Mouse (Mus musculus) brain, embryonic 18.5 days (tissue): ENCODE results near the gene Pfdn6.
"Not testable (repeated sequence)": the region's sequence is repeated elsewhere in the genome, so short reads cannot be mapped to it uniquely, and the experiment has no call there.

Experiments
- DNase-seq: peaks from one replicate; pipeline ENCODE4 v3.0.0-alpha.2; 2012; ENCODE audit warnings: low read depth, low spot score

The Pfdn6 gene

DNA sequence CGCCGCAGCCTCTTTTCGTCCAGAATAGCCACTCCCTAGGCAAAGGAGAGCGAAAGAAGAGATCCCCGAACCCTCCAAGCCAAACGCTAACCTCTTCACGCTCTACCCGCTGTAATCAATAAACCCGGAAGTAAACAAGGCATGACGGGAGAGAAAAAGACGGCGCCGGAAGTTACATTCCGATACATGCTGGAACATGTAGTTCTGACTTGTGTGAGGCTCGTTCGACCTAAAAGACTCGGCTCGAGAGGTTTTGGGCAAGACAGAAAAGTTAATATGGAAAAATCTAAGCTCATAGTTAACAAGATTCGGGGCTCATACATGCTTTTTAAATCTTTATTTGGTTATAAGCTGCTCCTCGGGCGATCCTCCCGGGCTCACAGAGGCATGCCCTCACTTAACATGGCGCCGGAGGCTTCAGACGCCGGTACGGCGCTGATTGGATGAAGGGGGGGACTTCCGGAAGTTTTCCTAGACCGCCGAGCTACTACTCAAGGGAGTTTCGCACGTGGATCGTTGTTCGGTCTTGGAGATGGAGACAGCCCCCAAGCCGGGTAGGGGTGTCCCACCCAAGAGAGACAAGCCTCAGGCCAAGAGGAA, at the start of gene Pfdn6, which contains the start of gene Wdr46:
TSS of gene Pfdn6 (minus strand) at position 138 of the 600 bp plus-strand sequence.
TSS of gene Wdr46 (plus strand) at position 455 of the 600 bp plus-strand sequence.
- DNase-seq, result peak; percentile 90

DNA sequence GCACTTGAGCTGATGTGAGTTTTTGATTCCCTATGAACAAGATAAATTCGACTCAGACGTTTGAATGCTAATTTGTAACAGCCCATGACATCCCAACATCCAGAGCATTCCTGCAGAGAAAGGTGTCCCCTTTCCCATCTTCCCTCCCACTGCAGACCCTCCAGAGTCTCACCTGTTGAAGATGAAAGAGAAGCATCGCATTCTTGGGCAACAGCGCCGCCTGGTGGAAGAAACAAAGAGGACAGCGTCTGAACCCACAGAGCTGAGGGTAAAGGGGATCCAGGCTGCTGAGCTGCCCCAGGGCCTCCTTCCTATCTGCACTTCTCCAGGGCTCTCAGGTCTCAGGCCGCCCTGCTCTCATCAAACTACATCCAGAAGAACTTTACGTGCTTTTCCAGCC, 42.0 kb upstream of the Pfdn6 start:
- not testable (repeated sequence) for DNase-seq

DNA sequence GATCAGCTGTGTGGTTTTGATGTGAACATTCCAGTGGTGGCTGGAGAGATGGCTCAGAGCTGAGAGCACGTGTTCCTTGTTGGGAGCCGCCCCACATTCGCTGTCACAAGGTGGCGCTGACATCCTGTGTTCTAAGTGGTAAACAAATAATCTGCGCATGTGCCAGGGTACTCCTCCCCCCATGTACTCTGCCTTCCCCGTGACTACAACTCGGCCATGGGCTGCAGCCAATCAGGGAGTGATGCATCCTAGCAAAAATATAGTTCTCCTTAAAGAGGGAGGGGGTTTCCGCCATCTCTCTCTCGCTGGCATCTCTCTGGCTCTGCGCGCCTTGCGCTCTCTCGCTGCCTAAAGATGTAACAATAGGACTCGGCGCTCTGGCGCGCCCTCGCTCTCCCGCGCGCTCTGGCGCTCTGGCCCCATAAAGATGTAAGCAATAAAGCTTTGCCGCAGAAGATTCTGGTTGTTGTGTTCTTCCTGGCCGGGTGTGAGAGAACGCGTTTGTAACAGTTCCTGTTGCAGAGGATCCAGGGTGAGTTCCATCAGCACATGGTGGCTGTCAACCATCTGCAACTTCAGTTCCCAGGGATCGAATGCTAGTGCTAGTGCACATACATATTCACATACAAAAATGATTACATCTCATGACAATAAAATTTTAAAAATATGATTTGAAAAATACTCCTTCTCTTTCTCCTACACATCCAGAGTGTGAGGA, 41.2 kb upstream of the Pfdn6 start:
- DNase-seq, result peak; percentile 90

DNA sequence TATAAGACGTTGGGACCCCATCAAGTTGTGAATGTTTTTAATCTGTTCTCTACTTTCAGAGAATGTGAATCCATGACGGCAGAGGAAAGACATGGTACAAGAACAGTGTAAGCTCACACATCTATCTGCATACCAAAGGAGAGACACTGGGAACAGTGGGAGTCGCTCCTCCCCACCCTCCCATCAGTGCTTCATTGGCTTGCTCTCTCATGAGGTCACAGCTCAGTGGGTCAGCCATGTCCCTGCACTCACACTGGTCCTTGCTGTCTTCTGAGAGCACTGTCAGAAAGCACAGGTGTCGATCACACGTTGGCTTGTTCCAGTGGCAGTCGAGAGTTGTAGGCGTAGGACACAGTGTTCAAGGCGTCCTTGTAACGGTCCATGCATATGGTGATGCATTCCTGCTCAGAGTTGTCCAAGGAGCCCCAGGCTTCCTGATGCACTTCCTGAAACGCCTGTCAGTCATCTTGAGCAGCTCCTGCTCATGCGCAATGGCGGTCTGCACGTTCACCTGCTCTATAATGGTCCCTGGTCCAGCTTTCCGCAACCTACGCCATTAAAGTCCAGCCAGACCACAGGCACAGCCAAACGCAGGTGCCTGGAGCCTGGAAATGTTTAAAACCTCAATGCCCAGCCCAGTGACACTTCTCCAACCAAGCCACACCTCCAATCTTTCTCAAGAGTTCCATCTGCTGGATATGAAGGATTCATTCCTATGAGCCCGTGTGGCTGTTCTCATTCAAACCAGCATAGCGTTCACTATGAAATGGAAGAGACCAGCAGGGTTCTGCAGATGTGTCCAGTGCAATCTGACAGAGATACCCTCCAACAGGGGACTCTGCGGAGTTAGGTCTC, 40.3 kb upstream of the Pfdn6 start:
- DNase-seq, result no peak

DNA sequence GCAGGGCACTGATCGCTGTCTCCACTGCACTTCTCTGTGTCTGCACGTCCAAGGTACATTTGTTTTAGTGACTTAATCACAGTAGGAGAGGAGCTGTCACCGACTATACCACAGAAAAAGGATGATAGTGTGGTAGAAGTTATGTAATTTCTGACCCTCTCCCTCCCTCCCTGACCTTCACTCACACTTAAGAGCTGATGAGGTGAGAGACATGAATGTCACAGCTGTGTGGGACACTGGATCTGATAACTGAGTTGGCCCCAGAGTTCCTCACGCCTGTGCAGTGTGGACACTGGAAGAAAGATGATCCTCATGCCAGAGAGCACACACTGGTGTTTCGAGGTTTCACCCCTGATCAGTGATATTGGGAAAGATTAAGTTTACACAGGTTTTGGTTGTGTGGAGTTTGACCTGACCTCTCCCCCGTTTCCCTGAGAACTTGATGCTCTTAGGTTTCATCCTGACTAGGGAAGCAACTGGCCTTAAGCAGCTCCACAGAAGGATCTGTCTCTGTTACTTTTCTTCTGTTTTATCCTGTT, 39.4 kb upstream of the Pfdn6 start:
- no peak for DNase-seq

DNA sequence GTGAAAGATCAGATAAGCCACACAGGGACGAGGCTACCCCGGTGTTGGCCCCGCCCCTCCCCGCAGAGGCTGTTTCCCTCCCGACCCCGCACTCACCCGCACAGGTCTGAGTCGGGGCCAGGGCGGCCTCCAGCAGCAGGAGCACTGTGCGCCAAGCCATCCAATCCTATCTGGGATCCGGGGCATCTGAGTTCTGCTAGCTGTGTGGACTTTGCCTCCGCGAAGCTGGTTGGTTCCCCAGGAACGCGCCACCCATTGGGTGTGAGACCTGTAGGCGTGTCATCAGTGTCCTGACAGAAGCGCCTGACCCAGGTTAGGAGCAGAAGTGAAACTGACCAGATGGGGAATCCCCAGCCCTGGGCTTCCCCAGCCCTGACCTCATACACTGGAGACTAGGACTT, 38.5 kb upstream of the Pfdn6 start:
- DNase-seq, result no peak

DNA sequence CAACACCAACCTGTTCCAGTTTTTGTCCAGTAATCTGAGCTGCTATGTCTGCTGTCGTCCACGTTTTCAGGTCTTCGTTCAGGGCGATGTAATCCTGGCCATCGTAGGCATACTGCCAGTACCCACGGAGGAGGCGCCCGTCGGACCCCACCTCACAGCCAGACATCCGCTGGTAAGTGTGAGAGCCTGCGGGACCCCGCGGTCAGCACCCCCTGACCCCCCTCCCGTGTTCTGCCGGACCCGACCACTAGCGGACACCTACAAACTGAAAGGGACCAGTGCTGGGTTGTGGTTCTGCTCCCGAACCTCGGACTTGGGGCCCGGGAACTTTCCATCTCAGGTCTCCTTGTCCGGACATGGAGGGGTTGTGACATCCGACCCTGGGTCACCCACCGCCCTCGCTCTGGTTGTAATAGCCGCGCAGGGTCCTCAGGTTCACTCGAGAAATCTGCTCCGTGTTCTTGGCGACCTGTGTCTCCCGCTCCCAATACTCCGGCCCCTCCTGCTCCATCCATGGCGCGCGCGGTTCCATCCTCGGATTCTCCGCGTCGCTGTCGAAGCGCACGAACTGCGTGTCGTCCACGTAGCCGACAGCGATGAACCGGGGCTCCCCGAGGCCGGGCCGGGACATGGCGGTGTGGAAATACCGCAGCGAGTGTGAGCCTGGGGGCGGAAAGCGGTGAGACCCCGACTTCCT, 37.9 kb upstream of the Pfdn6 start:
- DNase-seq, result no peak

DNA sequence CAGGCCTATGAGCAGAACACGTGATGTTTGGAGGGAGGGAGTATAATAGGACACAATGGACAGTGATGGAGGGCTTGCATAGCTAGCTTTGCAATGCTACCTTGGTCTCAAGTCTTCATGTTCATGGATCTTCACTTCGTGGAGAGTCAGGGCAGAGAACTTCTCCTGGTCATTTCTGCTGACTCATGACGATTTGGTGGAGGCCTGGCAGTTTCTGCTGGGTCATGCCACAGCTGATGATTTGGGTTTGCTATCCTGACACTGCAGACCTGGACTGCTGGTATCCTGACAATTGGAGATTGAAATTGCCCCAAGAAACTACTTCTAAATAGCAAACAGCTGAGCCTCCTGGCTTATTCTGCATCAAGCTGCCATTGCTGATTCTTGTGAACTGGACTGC, 33.4 kb upstream of the Pfdn6 start:
- DNase-seq, result no peak

DNA sequence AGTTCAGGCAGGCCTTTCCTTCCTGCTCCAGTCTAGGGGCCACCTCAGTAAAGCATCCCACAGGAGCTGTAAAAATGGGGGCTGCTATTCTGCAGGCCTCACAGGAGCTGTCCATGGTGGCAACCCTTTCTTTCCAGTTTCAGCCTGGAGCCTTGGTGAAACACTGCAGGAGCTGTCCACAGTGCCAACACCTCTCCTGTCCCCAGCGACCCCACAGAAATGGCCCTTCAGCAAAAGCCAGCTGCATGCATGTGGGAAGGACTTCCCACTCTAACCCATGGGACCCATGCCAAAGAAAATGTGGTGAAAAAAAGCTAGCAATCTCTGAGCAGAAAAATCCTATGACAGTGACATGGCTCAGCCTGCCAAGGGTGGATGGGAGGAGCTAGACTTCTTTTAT, 32.5 kb upstream of the Pfdn6 start:
- no peak for DNase-seq

DNA sequence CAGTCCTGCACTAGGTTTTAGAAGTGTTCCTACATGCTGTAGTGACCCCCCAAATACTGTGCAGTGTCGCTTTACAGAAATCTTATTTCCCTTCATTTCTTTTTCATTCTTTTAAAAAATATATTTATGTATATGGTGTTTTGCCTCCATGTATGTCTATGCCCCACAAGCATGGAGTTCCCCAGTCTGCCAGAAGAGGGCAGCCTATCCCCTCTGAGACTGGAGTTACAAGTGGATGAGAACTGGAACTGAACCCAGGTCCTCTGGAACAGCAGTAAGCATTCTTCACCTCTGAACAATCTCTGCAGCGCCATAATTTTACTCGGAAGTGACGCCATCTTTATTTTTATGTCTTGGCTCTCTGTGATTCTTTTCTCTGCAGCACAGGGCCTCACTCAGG, 29.3 kb upstream of the Pfdn6 start:
- no peak for DNase-seq

DNA sequence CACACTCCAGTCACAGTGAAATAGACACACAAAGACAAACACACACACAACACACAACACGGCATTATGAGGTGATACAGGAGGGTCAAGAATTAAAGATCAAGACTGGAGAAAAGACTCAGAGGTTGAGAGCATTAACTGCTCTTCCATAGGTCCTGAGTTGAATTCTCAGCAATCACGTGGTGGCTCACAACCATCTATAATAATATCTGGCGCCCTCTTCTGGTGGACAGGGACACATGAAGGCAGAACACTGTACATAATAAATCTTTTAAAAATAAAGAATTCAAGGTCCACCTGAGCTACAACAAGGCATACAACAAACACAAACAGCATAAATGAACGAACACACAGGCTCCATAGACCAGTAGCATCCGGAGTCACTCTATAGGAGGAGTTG, 28.8 kb upstream of the Pfdn6 start:
- no peak for DNase-seq

DNA sequence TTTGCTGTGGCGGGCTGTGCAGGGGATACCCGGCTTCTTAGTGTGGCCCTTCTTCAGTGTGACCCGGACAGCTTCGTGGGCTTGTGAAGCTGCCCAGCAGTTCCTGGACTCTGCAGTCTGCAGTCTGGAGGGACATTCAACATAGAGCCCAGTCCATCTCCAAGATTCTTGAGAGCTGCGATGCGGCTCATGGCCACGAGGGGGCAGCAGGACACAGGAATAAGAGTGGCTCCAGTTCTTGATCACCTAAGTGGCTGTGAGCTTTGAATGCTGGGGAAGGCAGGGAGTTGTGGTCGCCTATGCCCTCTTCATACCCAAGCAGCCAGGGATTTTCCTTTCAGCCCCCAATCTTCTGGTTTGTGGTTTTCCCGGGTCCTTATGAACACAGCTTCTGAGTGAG, 28.3 kb upstream of the Pfdn6 start:
- DNase-seq, result peak; percentile 28

DNA sequence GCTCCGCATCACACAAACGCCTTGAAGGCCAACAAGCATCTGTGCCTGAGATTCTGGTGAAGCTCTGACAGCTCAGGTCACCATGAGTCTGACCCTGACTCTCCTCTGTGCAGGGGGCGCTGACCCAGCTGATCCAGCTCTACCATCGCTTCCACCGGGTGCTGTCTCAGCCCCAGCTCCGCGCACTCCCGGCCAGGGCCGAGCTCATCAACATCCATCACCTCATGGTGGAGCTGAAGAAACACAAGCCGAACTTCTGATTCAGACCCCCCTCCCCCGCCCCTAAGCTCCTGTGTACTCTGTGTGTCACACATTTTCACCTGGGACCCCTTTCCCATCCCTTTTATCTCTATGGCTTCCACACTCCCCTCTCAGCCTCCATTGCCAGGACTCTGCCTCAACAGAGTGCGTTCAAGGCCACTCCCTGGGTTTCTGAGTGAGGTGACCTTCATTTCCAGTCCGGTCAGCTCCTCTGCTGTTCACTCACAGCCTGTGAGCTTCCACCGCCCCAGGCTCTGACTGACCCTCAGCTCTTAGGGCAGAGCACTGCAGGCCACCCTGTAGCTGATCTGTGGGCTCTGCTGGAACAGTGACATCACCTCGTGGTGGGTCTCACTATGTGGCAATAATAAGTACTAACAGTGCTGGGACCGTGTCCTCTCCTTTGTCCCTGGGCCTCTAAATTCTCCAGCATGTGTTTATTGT, 25.9 kb upstream of the Pfdn6 start:
- no peak for DNase-seq

DNA sequence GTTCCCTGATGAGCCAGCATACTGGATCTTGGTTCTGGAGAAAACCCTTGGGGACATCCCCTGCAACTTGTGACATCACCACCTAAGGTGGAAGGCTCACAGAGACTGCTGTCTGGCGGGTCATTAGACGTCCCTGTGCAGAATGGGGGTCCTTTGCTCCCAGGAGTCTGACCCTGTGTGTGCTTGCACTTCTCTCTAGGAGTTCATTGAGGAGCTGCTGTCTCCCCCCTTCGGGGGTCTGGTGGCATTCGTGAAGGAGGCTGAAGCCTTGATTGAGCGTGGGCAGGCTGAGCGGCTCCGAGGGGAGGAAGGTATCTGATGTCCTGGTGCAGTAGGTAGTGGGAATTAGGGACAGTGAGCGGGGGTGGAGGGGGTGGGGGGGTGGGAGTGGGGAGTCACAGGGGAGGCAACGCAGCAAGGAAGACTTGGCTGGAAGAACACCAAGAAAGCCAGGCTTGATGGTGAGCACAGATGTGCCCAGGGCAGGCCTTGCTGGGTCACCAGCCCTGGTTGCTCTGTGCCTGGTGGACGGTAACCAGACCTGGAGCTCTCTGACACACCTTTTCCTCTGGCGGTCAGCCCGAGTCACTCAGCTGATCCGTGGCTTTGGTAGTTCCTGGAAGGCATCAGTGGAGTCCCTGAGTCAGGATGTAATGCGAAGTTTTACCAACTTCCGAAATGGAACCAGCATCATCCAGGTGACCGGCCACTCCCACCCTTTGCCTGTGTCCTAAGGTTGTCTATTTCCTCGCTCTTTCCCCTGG, 25.1 kb upstream of the Pfdn6 start:
- no peak for DNase-seq

DNA sequence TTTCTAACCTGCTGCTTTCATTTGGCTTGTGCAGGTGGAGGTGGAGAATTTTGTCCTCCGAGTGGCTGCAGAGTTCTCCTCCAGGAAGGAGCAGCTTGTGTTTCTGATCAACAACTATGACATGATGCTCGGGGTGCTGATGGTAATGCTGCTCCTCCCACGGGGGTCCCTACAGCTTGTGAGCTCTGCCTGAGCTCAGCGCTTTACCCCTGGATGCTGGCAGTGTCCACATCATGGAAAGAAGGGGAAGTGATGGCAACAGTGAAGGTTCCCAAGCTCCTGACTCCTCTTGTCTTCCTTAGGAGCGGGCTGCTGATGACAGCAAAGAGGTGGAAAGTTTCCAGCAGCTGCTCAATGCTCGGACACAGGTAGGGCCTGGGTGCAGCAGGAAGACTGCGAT, 22.7 kb upstream of the Pfdn6 start:
- no peak for DNase-seq

DNA sequence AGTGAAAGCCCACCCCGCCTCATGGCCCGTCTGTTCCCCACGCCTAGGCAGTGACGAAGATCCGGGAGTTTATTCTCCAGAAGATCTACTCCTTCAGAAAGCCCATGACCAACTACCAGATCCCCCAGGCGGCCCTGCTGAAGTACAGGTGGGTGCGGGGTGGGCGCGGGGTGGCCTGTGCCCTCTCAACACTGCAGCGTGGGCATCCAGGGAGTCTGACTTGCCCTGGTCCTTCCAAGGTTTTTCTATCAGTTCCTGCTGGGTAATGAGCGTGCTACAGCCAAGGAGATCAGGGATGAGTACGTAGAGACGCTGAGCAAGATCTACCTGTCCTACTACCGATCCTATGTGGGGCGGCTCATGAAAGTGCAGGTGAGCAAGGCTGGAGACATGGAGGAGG, 19.8 kb upstream of the Pfdn6 start:
- no peak for DNase-seq

DNA sequence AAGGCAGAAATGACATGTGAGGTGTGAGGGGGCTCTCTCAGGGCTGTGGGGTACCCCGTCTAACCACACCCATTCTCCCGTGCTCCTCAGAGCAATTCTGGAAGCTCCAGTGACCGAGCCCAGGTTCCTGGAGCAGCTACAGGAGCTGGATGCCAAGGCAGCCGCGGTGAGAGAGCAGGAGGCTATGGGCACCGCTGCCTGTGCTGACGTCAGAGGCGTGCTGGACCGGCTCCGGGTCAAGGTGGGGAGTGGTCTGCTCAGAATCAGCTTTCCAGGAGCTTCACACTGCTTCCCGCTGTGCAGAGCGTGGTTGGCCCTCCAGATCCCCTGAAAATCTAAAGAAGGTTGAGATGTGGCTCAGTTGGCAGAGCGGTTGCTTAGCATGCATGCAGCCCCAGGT, 19.0 kb upstream of the Pfdn6 start:
- DNase-seq, result no peak

DNA sequence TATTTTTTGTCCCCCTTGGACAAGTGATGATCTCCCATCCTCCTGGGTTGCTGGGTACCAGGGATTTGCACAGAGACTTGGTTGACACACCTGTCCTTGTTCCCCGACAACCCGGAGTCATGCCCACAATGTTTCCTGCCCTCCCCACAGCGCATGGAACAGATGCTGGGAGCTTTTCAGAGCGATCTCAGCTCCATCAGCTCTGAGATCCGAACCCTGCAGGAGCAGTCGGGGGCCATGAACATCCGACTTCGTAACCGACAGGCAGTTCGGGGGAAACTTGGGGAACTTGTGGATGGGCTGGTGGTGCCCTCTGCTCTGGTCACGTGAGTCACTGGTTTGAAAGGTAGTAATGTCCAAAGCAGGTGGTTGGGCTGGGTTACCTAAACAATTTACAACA, 18.3 kb upstream of the Pfdn6 start:
- no peak for DNase-seq

DNA sequence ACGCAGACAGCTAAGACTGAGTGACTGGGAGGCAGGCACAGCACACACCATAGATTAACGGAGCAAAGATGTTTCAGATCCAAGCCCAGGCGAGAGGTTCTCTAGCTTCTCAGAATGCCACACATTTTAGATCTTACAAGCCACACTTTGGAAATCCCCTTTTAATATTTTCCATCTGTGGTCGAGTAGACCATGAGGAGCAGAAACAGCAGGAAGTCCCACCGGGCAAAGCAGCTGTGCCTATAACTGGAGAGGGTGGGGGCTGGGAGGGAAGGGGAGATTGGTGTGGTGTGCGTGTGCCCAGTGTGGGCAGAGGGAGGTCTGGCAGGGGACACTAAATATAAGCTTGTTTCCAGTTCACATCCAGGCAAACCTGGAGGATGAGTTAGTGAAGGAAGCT, 17.4 kb upstream of the Pfdn6 start:
- no peak for DNase-seq

DNA sequence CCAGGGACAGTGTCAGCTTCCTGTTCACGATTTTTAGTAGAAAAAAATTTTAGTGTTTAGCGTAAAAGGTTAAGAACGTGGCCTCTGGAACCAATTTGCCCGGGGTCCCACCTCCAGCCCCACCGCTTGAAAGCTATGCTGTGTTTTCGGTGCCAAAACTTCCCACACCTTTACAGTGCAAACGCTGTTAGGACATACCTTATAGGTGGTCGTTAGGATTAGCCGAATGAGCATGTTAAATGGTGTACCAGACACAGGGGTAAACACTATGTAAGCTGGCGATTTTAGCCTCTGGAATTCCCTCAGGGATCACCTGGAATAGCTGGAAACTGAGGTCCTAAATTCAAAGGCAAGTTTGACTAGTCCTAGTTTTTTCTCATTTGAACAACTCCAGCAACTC, 16.2 kb upstream of the Pfdn6 start:
- DNase-seq, result no peak
